In genomic region chr7:79659578-79660290, GRCm38 (mm10) we compare ENCODE assay signal across 8 mouse cellular contexts. TPM values are rescaled to one million over a fixed set of nuclear protein-coding genes. Genes with fewer than 3 reads are reported as not detected.
DNase-seq lines count a peak whose midpoint lies in the region; ATAC-seq lines count a peak whose summit lies in the region.

Gene Ticrr (plus strand): TSS chr7:79660196.

- H3K27me3 ChIP-seq in heart, embryonic 10.5 days (ENCODE audit: insufficient read depth, poor library complexity, severe bottlenecking) = no peaks in the 10 kb centered on the region
- no peaks in the 10 kb centered on the region for H3K27me3 ChIP-seq in kidney, embryonic 15.5 days

- peaks cover 17% of the 10 kb centered on the region for H3K4me1 ChIP-seq in heart, embryonic 10.5 days
- peaks cover 36% of the 10 kb centered on the region for H3K4me1 ChIP-seq in kidney, embryonic 15.5 days

- H3K36me3 ChIP-seq in heart, embryonic 10.5 days = no peaks in the 10 kb centered on the region
- 0 out of 2 replicates have a peak, but pooled peaks cover 4% of the 10 kb centered on the region for H3K36me3 ChIP-seq in kidney, embryonic 15.5 days

- ATAC-seq in erythroblast, adult 5-6 weeks (replicated peaks; ENCODE audit: low FRiP score, poor library complexity, severe bottlenecking) = peak; percentile 98
- peak; percentile 99 for ATAC-seq in kidney, embryonic 15.5 days (replicated peaks; ENCODE audit: low FRiP score)
- peak; percentile 100 for ATAC-seq in monocyte, adult 5-6 weeks (replicated peaks; ENCODE audit: insufficient number of reproducible peaks, low FRiP score, low TSS enrichment, poor library complexity, severe bottlenecking)

- peak within 1 kb of the TSS; percentile 75 for H3K9ac ChIP-seq in kidney, embryonic 15.5 days

- under 1% methylated on average over 39 of the region's 39 CpGs for WGBS in heart, embryonic 10.5 days
- WGBS in kidney, embryonic 15.5 days = under 1% methylated on average over 39 of the region's 39 CpGs

- peak; percentile 99 for DNase-seq in B cell, adult 2 months
- peak; percentile 98 for DNase-seq in brain, adult 2 months (ENCODE audit: low read depth, low spot score)
- peak; percentile 99 for DNase-seq in heart, embryonic 10.5 days (ENCODE audit: low spot score)
- peak; percentile 98 for DNase-seq in liver
- peak; percentile 98 for DNase-seq in spleen, postnatal 4 days (ENCODE audit: low spot score in 2 of 2)

- peak within 1 kb of the TSS; percentile 92 for H3K4me3 ChIP-seq in heart, embryonic 10.5 days
- peak within 1 kb of the TSS; percentile 83 for H3K4me3 ChIP-seq in kidney, embryonic 15.5 days (replicated peaks)

- peak within 1 kb of the TSS; percentile 78 for H3K4me2 ChIP-seq in kidney, embryonic 15.5 days

- H3K9me3 ChIP-seq in heart, embryonic 10.5 days = no peaks in the 10 kb centered on the region
- H3K9me3 ChIP-seq in kidney, embryonic 15.5 days (replicated peaks) = no peaks in the 10 kb centered on the region

- peak within 1 kb of the TSS; percentile 91 for H3K27ac ChIP-seq in heart, embryonic 10.5 days
- H3K27ac ChIP-seq in kidney, embryonic 15.5 days = peak within 1 kb of the TSS; percentile 49

RNA-seq across cellular contexts. Expression of gene Ticrr, which starts in this region (rescaled TPM):
- 11.9 and 15.3 TPM in 2 replicates for total RNA-seq in erythroblast, adult 5-6 weeks (2015; ENCODE audit: low replicate concordance)
- total RNA-seq in erythroblast, adult 5-6 weeks (2017; ENCODE audit: low replicate concordance) = 9.0 and 12.8 TPM in 2 replicates
- polyA plus RNA-seq in heart, embryonic 10.5 days (2016; fragmentation: Nextera tagmentation; extraction: Ambion mirVana) = 9.2 and 15.5 TPM in 2 replicates
- polyA plus RNA-seq in kidney, embryonic 15.5 days (2015; fragmentation: Nextera tagmentation; extraction: Ambion mirVana) = 11.2 and 11.6 TPM in 2 replicates
- 0.29 to 1.5 TPM (median 0.75 TPM) in 3 replicates for total RNA-seq in monocyte, adult 5-6 weeks (2017)

Comparison
In these comparisons a context has a peak if more than half of its experiments do, and no peak if none do; other contexts are left out.
1. Peak in every context shown above with its lines: DNase-seq, ATAC-seq, H3K4me3 ChIP-seq and H3K27ac ChIP-seq.